Mouse (Mus musculus) heart, embryonic 12.5 days (tissue): ENCODE measurements at regions not wholly inside any gene's neighbourhood (a gene's known extent, or its start where the extent isn't known, plus 50 kb on each side); places are given as distances from the start of the nearest gene placed in this dataset.
A peak's percentile ranks its signal among the peaks of the same experiment; 100 is the strongest.

Experiments used
- ATAC-seq: fragments of 200-750 bp; cut with Nextera tagmentation; 2 replicates; pipeline ENCODE4 v1.8.0; 2017; ENCODE audit warnings: moderate TSS enrichment, moderate library complexity; ENCODE audit not compliant: insufficient number of reproducible peaks, low FRiP score
- H3K27ac ChIP-seq: fragments of 300-500 bp; sonication (generic); 2 replicates; pipeline ENCODE4 v1.5.1; 2016; ENCODE audit warnings: mild to moderate bottlenecking, moderate library complexity; ENCODE audit not compliant: poor library complexity, severe bottlenecking
- H3K27me3 ChIP-seq: fragments of 300-500 bp; sonication (generic); replicated peaks from 2 replicates; pipeline ENCODE4 v1.6.1; 2016; ENCODE audit warnings: mild to moderate bottlenecking, moderate library complexity
- H3K36me3 ChIP-seq: fragments of 300-500 bp; sonication (generic); 2 replicates; pipeline ENCODE4 v1.6.1; 2016; ENCODE audit warnings: mild to moderate bottlenecking, moderate library complexity
- H3K4me1 ChIP-seq: fragments of 300-500 bp; sonication (generic); replicated peaks from 2 replicates; pipeline ENCODE4 v1.6.1; 2016; ENCODE audit warnings: mild to moderate bottlenecking
- H3K4me2 ChIP-seq: fragments of 300-500 bp; sonication (generic); 2 replicates; pipeline ENCODE4 v1.6.1; 2016; ENCODE audit warnings: mild to moderate bottlenecking, moderate library complexity
- H3K4me3 ChIP-seq: fragments of 300-500 bp; sonication (generic); 2 replicates; pipeline ENCODE4 v1.5.1; 2016; ENCODE audit warnings: mild to moderate bottlenecking
- H3K9ac ChIP-seq: fragments of 300-500 bp; sonication (generic); 2 replicates; pipeline ENCODE4 v1.6.1; 2016; ENCODE audit warnings: mild to moderate bottlenecking, moderate library complexity
- H3K9me3 ChIP-seq: fragments of 300-500 bp; sonication (generic); replicated peaks from 2 replicates; pipeline ENCODE4 v1.6.1; 2016; ENCODE audit warnings: mild to moderate bottlenecking, moderate library complexity
- whole genome bisulfite sequencing: fragments of 180-500 bp; shearing (Covaris S2); methylation state at CpG from one replicate; pipeline ENCODE4 v1.1.7; 2016; 5-methylcytosine and 5-hydroxymethylcytosine counted together

DNA sequence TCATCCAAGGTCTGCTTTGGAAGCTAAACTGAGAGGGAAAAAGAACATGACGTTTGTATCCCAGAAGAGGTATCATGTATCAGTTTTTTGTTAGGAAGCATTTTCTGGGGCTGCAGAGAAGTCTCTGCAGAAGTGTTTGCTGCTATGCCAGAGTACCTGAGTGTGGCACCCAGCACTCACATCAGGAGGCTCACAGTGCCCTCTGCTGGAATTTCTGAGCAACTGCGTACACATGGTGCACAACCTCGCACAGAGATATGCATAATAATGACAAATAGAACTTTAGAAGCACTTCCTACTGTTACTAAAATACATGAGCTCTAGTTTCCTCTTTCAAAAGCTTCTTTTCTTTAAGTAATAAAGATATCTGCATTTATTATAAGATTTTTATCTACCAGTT is 343.7 kb upstream of the Id4 start:
- Histone ChIP-seq H3K4me3 (no peak overlapping the region), H3K27ac (no peak overlapping the region), H3K36me3 (no peaks in the 10 kb centered on the region), H3K4me1 (no peaks in the 10 kb centered on the region), H3K27me3 (no peaks in the 10 kb centered on the region), H3K9me3 (0 out of 2 replicates have a peak, but pooled peaks cover 3% of the 10 kb centered on the region), H3K9ac (no peak overlapping the region), H3K4me2 (no peak overlapping the region)
- no peak for ATAC-seq
- 89% methylated on average over 3 of the region's 3 CpGs for WGBS

GRCm38 (mm10) chr13:47921044-47921443 is 340.0 kb upstream of the Id4 start:
- 50% methylated on average over 5 of the region's 5 CpGs for WGBS
- no peak for ATAC-seq

GRCm38 (mm10) chr13:47940696-47941095 is 320.3 kb upstream of the Id4 start:
- Histone ChIP-seq H3K9me3 (peaks cover under 1% of the 10 kb centered on the region; the same call in 1 of the 2 replicates), H3K9ac (no peak overlapping the region), H3K27me3 (no peaks in the 10 kb centered on the region), H3K4me3 (no peak overlapping the region), H3K4me2 (no peak overlapping the region), H3K4me1 (no peaks in the 10 kb centered on the region), H3K36me3 (no peaks in the 10 kb centered on the region), H3K27ac (no peak overlapping the region)
- 80% methylated on average over 2 of the region's 2 CpGs for WGBS
- no peak for ATAC-seq

More at GRCm38 (mm10) chr13:47921044-47921443, 340.0 kb upstream of the Id4 start:
- no peak overlapping the region for H3K4me2 ChIP-seq
- H3K9me3 ChIP-seq, result 0 out of 2 replicates have a peak, but pooled peaks cover 3% of the 10 kb centered on the region
- H3K9ac ChIP-seq, result no peak overlapping the region
- H3K27ac ChIP-seq, result no peak overlapping the region
- no peaks in the 10 kb centered on the region for H3K27me3 ChIP-seq
- no peak overlapping the region for H3K4me3 ChIP-seq
- no peaks in the 10 kb centered on the region for H3K36me3 ChIP-seq
- no peaks in the 10 kb centered on the region for H3K4me1 ChIP-seq

DNA sequence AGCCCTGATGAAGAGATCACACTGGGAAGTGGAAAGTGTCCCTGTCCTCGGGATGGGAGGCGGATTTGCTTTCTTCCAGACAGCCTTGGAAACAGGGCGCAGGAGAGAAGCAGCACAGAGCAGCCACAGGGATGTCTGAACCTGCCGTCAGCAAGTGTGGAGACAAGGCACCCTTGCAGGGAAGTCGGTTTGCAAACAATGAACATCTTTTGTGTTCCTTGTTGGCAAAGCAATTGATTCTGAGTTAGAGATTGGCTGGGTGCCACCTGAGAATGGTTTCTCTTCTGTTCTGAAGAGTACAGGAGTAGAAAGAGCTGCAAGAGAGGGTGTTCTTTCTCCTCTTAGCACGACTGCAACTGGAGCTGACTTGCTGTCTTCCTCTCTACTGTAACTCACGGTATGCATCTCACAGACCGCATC is 318.6 kb upstream of the Id4 start:
- H3K9me3 ChIP-seq, result no peaks in the 10 kb centered on the region
- WGBS, result 16% methylated on average over 8 of the region's 8 CpGs
- peak overlapping the region; percentile 50 for H3K4me2 ChIP-seq
- H3K36me3 ChIP-seq, result no peaks in the 10 kb centered on the region
- H3K4me1 ChIP-seq, result no peaks in the 10 kb centered on the region
- H3K27ac ChIP-seq, result no peak overlapping the region
- no peak for ATAC-seq
- no peaks in the 10 kb centered on the region for H3K27me3 ChIP-seq
- H3K4me3 ChIP-seq, result no peak overlapping the region
- H3K9ac ChIP-seq, result no peak overlapping the region

DNA sequence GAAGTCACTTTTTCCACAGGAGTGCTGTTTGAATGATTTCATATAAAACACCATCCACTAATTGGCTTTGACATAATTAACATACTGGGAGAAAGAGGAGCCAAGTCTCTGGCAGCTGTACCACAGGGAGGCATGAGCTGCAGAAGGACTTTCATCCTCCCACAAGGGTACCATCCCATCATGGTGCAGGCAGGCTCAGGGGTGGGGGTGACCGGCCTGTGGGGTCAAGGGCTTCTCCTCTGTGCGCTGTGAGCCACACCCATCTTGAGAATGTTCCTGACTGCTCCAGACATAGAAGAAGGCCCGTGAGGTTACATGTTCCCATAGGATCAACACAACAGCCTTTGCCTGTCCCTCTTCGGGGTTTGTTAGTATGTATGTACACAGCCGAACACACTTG is 317.4 kb upstream of the Id4 start:
- Histone ChIP-seq H3K36me3 (no peaks in the 10 kb centered on the region), H3K27me3 (no peaks in the 10 kb centered on the region), H3K9me3 (no peaks in the 10 kb centered on the region), H3K27ac (no peak overlapping the region), H3K9ac (no peak overlapping the region), H3K4me1 (no peaks in the 10 kb centered on the region), H3K4me3 (no peak overlapping the region), H3K4me2 (no peak overlapping the region)
- no peak for ATAC-seq
- 81% methylated on average over 5 of the region's 5 CpGs for WGBS

- no peaks in the 10 kb centered on the region for H3K27me3 ChIP-seq
- no peak overlapping the region for H3K4me2 ChIP-seq
- H3K9me3 ChIP-seq, result no peaks in the 10 kb centered on the region
- H3K36me3 ChIP-seq, result no peaks in the 10 kb centered on the region
- no peak overlapping the region for H3K4me3 ChIP-seq
- H3K9ac ChIP-seq, result no peak overlapping the region
- no peaks in the 10 kb centered on the region for H3K4me1 ChIP-seq
- ATAC-seq, result no peak
- H3K27ac ChIP-seq, result no peak overlapping the region
- WGBS, result 86% methylated on average over 10 of the region's 10 CpGs
Measured at GRCm38 (mm10) chr13:47948098-47948865, 312.7 kb upstream of the Id4 start.

- Histone ChIP-seq H3K4me3 (no peak overlapping the region), H3K9ac (no peak overlapping the region), H3K9me3 (no peaks in the 10 kb centered on the region), H3K4me1 (no peaks in the 10 kb centered on the region), H3K27ac (no peak overlapping the region), H3K4me2 (no peak overlapping the region), H3K36me3 (no peaks in the 10 kb centered on the region), H3K27me3 (no peaks in the 10 kb centered on the region)
- WGBS, result 41% methylated on average over 2 of the region's 2 CpGs
- ATAC-seq, result no peak
Measured at GRCm38 (mm10) chr13:47950456-47950855, 310.6 kb upstream of the Id4 start.

- no peak overlapping the region for H3K27ac ChIP-seq
- no peak for ATAC-seq
- 76% methylated on average over 10 of the region's 10 CpGs for WGBS
Measured at GRCm38 (mm10) chr13:47951043-47951442, 310.0 kb upstream of the Id4 start.

GRCm38 (mm10) chr13:47952946-47953345 is 308.1 kb upstream of the Id4 start:
- ATAC-seq, result no peak
- Histone ChIP-seq H3K4me2 (no peak overlapping the region), H3K4me1 (no peaks in the 10 kb centered on the region), H3K9ac (no peak overlapping the region), H3K27ac (no peak overlapping the region), H3K36me3 (no peaks in the 10 kb centered on the region), H3K9me3 (no peaks in the 10 kb centered on the region), H3K27me3 (no peaks in the 10 kb centered on the region), H3K4me3 (no peak overlapping the region)
- 44% methylated on average over 3 of the region's 3 CpGs for WGBS

More at GRCm38 (mm10) chr13:47951043-47951442, 310.0 kb upstream of the Id4 start:
- H3K27me3 ChIP-seq, result no peaks in the 10 kb centered on the region
- H3K9me3 ChIP-seq, result no peaks in the 10 kb centered on the region
- H3K9ac ChIP-seq, result no peak overlapping the region
- no peak overlapping the region for H3K4me2 ChIP-seq
- no peaks in the 10 kb centered on the region for H3K4me1 ChIP-seq
- H3K4me3 ChIP-seq, result no peak overlapping the region
- H3K36me3 ChIP-seq, result no peaks in the 10 kb centered on the region

DNA sequence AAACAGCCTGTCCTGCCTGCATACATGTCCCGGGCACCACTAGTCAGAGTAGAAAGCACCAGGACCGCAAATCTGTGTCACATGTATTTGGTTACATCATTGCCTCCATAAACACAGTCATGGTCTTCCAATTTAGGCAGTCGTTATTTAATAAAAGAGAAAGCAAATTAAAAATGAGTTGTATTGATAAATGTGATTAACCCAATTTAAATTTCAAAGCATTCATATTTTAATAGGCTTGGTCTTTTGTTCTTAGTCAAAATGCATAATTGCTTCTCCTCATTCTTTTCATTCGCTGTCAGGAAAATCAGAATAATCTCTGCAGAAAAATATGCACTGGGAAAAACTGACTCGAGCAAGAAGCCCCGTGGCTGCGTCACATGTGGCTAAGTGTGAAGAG is 307.3 kb upstream of the Id4 start:
- no peak overlapping the region for H3K4me2 ChIP-seq
- 79% methylated on average over 7 of the region's 7 CpGs for WGBS
- H3K4me1 ChIP-seq, result no peaks in the 10 kb centered on the region
- no peak for ATAC-seq
- H3K9ac ChIP-seq, result no peak overlapping the region
- H3K9me3 ChIP-seq, result no peaks in the 10 kb centered on the region
- no peak overlapping the region for H3K4me3 ChIP-seq
- no peaks in the 10 kb centered on the region for H3K36me3 ChIP-seq
- no peaks in the 10 kb centered on the region for H3K27me3 ChIP-seq
- no peak overlapping the region for H3K27ac ChIP-seq

- Histone ChIP-seq H3K4me1 (no peaks in the 10 kb centered on the region), H3K27me3 (no peaks in the 10 kb centered on the region), H3K4me2 (no peak overlapping the region), H3K4me3 (no peak overlapping the region), H3K27ac (no peak overlapping the region), H3K9me3 (no peaks in the 10 kb centered on the region), H3K36me3 (no peaks in the 10 kb centered on the region), H3K9ac (no peak overlapping the region)
- ATAC-seq, result no peak
- WGBS, result 84% methylated on average over 10 of the region's 10 CpGs
Measured at GRCm38 (mm10) chr13:47955504-47955903, 305.5 kb upstream of the Id4 start.

DNA sequence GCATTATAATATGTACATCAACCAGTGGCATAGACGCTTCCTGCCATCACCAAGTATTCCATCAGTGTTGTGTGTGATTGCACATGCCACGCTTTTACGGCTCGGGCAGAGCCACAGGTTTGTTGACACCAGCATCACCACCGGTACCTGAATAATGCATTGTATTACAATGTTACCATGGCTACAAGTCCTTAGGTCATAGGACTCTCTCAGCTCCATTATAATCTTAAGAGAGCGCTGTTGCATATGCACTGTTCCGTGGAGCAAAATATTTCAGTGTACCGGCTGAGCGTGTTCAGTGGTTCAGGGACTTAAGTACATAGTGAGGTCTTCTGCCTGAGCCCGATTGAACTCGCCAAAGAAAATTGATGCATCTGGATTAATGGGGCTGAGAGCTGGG is 303.4 kb upstream of the Id4 start:
- Histone ChIP-seq H3K4me1 (no peaks in the 10 kb centered on the region), H3K27me3 (no peaks in the 10 kb centered on the region), H3K9me3 (no peaks in the 10 kb centered on the region), H3K4me3 (no peak overlapping the region), H3K4me2 (no peak overlapping the region), H3K36me3 (no peaks in the 10 kb centered on the region), H3K27ac (no peak overlapping the region), H3K9ac (no peak overlapping the region)
- ATAC-seq, result no peak
- WGBS, result 83% methylated on average over 11 of the region's 11 CpGs
